Mouse (Mus musculus): ENCODE results near the gene Nfkbie. TPM values are rescaled to one million over a fixed set of nuclear protein-coding genes. Genes with fewer than 3 reads are reported as not detected.

Nfkbie gene
- polyA plus RNA-seq, 1 experiment from 2014 or later, result 4.0 TPM

- DNase-seq (ENCODE audit: low spot score), result no peak
- Histone ChIP-seq H3K4me1 (replicated peaks; ENCODE audit: control insufficient read depth, insufficient read depth, low read length) (peaks cover 61% of the 10 kb centered on the region), H3K9me3 (ENCODE audit: control insufficient read depth, low read length) (no peaks in the 10 kb centered on the region), H3K27ac (ENCODE audit: low read depth) (0 out of 2 replicates have a peak overlapping the region, but pooled peaks have one; percentile 22), H3K4me3 (ENCODE audit: low read depth, low read length) (peak overlapping the region; percentile 51), H3K27me3 (replicated peaks; ENCODE audit: control insufficient read depth, insufficient read depth, low read length) (peaks cover 6% of the 10 kb centered on the region; the same call in 1 of the 2 replicates), H3K4me2 (ENCODE audit: low read length) (peak overlapping the region; percentile 96), H3K36me3 (ENCODE audit: control insufficient read depth, insufficient read depth, low read length) (no peaks in the 10 kb centered on the region), H3K9ac (ENCODE audit: low read length) (peak overlapping the region; percentile 59)
- WGBS, result 8% methylated on average over 23 of the region's 23 CpGs
- peak; percentile 10; the same call in 1 of the 2 replicates for ATAC-seq (replicated peaks; ENCODE audit: low FRiP score, low TSS enrichment, low read depth)
These were observed 40.4 kb downstream of the Nfkbie start for GRCm38 (mm10) chr17:45595736-45596390.

- Histone ChIP-seq H3K4me3 (ENCODE audit: low read depth, low read length) (no peak overlapping the region), H3K9ac (ENCODE audit: low read length) (no peak overlapping the region), H3K27ac (ENCODE audit: low read depth) (0 out of 2 replicates have a peak overlapping the region, but pooled peaks have one; percentile 16), H3K27me3 (replicated peaks; ENCODE audit: control insufficient read depth, insufficient read depth, low read length) (peaks cover 6% of the 10 kb centered on the region; the same call in 1 of the 2 replicates), H3K9me3 (ENCODE audit: control insufficient read depth, low read length) (no peaks in the 10 kb centered on the region), H3K4me2 (ENCODE audit: low read length) (no peak overlapping the region), H3K36me3 (ENCODE audit: control insufficient read depth, insufficient read depth, low read length) (no peaks in the 10 kb centered on the region), H3K4me1 (replicated peaks; ENCODE audit: control insufficient read depth, insufficient read depth, low read length) (peaks cover 70% of the 10 kb centered on the region)
- ATAC-seq (replicated peaks; ENCODE audit: low FRiP score, low TSS enrichment, low read depth) (0 out of 2 replicates have a peak, but pooled peaks have one; percentile 33), DNase-seq (ENCODE audit: low spot score) (peak; percentile 80)
- WGBS, result 46% methylated on average over 11 of the region's 11 CpGs
These were observed 41.3 kb downstream of the Nfkbie start for GRCm38 (mm10) chr17:45596631-45597396.

GRCm38 (mm10) chr17:45597787-45598186, 42.3 kb downstream of the Nfkbie start:
- Histone ChIP-seq H3K9me3 (ENCODE audit: control insufficient read depth, low read length) (no peaks in the 10 kb centered on the region), H3K4me1 (replicated peaks; ENCODE audit: control insufficient read depth, insufficient read depth, low read length) (peaks cover 67% of the 10 kb centered on the region)

GRCm38 (mm10) chr17:45598376-45598775, 42.9 kb downstream of the Nfkbie start:
- WGBS, result 87% methylated on average over 2 of the region's 2 CpGs
- peaks cover 61% of the 10 kb centered on the region for H3K4me1 ChIP-seq (replicated peaks; ENCODE audit: control insufficient read depth, insufficient read depth, low read length)
- H3K4me3 ChIP-seq (ENCODE audit: low read depth, low read length), result no peak overlapping the region
- H3K4me2 ChIP-seq (ENCODE audit: low read length), result no peak overlapping the region
- no peaks in the 10 kb centered on the region for H3K36me3 ChIP-seq (ENCODE audit: control insufficient read depth, insufficient read depth, low read length)
- DNase-seq (ENCODE audit: low spot score) (no peak), ATAC-seq (replicated peaks; ENCODE audit: low FRiP score, low TSS enrichment, low read depth) (no peak)
- H3K9me3 ChIP-seq (ENCODE audit: control insufficient read depth, low read length), result no peaks in the 10 kb centered on the region
- H3K27ac ChIP-seq (ENCODE audit: low read depth), result no peak overlapping the region
- H3K27me3 ChIP-seq (replicated peaks; ENCODE audit: control insufficient read depth, insufficient read depth, low read length), result peaks cover 6% of the 10 kb centered on the region; the same call in 1 of the 2 replicates
- no peak overlapping the region for H3K9ac ChIP-seq (ENCODE audit: low read length)

More at GRCm38 (mm10) chr17:45597787-45598186, 42.3 kb downstream of the Nfkbie start:
- no peak overlapping the region for H3K9ac ChIP-seq (ENCODE audit: low read length)
- no peak overlapping the region for H3K4me3 ChIP-seq (ENCODE audit: low read depth, low read length)
- H3K4me2 ChIP-seq (ENCODE audit: low read length), result no peak overlapping the region
- no peak for ATAC-seq (replicated peaks; ENCODE audit: low FRiP score, low TSS enrichment, low read depth)
- no peak overlapping the region for H3K27ac ChIP-seq (ENCODE audit: low read depth)
- H3K27me3 ChIP-seq (replicated peaks; ENCODE audit: control insufficient read depth, insufficient read depth, low read length), result peaks cover 6% of the 10 kb centered on the region; the same call in 1 of the 2 replicates
- DNase-seq (ENCODE audit: low spot score), result no peak
- H3K36me3 ChIP-seq (ENCODE audit: control insufficient read depth, insufficient read depth, low read length), result no peaks in the 10 kb centered on the region
- WGBS, result 34% methylated on average over 3 of the region's 3 CpGs

- Histone ChIP-seq H3K4me1 (replicated peaks; ENCODE audit: control insufficient read depth, insufficient read depth, low read length) (peaks cover 56% of the 10 kb centered on the region), H3K27me3 (replicated peaks; ENCODE audit: control insufficient read depth, insufficient read depth, low read length) (peaks cover 6% of the 10 kb centered on the region; the same call in 1 of the 2 replicates), H3K36me3 (ENCODE audit: control insufficient read depth, insufficient read depth, low read length) (no peaks in the 10 kb centered on the region), H3K4me3 (ENCODE audit: low read depth, low read length) (no peak overlapping the region; the same call in 1 of the 2 replicates), H3K9me3 (ENCODE audit: control insufficient read depth, low read length) (no peaks in the 10 kb centered on the region), H3K4me2 (ENCODE audit: low read length) (peak overlapping the region; percentile 61), H3K9ac (ENCODE audit: low read length) (no peak overlapping the region), H3K27ac (ENCODE audit: low read depth) (no peak overlapping the region; the same call in 1 of the 2 replicates)
- no peak for DNase-seq (ENCODE audit: low spot score)
- 35% methylated on average over 3 of the region's 3 CpGs for WGBS
- 0 out of 2 replicates have a peak, but pooled peaks have one; percentile 13 for ATAC-seq (replicated peaks; ENCODE audit: low FRiP score, low TSS enrichment, low read depth)
These were observed 43.4 kb downstream of the Nfkbie start for GRCm38 (mm10) chr17:45598891-45599290.

- 19% methylated on average over 32 of the region's 32 CpGs for WGBS
- no peaks in the 10 kb centered on the region for H3K36me3 ChIP-seq (ENCODE audit: control insufficient read depth, insufficient read depth, low read length)
These were observed 44.1 kb downstream of the Nfkbie start, which contains the start of gene Slc29a1 for GRCm38 (mm10) chr17:45599446-45600242. Gene Slc29a1, minus strand, starts transcription at chr17:45599606.

GRCm38 (mm10) chr17:45600267-45600666, 44.8 kb downstream of the Nfkbie start:
- no peak overlapping the region for H3K27ac ChIP-seq (ENCODE audit: low read depth)
- 71% methylated on average over 8 of the region's 8 CpGs for WGBS
- H3K4me2 ChIP-seq (ENCODE audit: low read length), result no peak overlapping the region

More at GRCm38 (mm10) chr17:45599446-45600242, 44.1 kb downstream of the Nfkbie start, which contains the start of gene Slc29a1:
- peaks cover 4% of the 10 kb centered on the region; the same call in 1 of the 2 replicates for H3K27me3 ChIP-seq (replicated peaks; ENCODE audit: control insufficient read depth, insufficient read depth, low read length)
- DNase-seq (ENCODE audit: low spot score) (peak; percentile 77), ATAC-seq (replicated peaks; ENCODE audit: low FRiP score, low TSS enrichment, low read depth) (peak; percentile 56)
- no peaks in the 10 kb centered on the region for H3K9me3 ChIP-seq (ENCODE audit: control insufficient read depth, low read length)
- H3K4me3 ChIP-seq (ENCODE audit: low read depth, low read length), result peak within 1 kb of the TSS; percentile 23
- peaks cover 48% of the 10 kb centered on the region for H3K4me1 ChIP-seq (replicated peaks; ENCODE audit: control insufficient read depth, insufficient read depth, low read length)
- H3K4me2 ChIP-seq (ENCODE audit: low read length), result peak within 1 kb of the TSS; percentile 61
- no peak within 1 kb of the TSS; the same call in 1 of the 2 replicates for H3K27ac ChIP-seq (ENCODE audit: low read depth)
- peak within 1 kb of the TSS; percentile 29; the same call in 1 of the 2 replicates for H3K9ac ChIP-seq (ENCODE audit: low read length)

GRCm38 (mm10) chr17:45601325-45601724, 45.8 kb downstream of the Nfkbie start:
- Histone ChIP-seq H3K27me3 (replicated peaks; ENCODE audit: control insufficient read depth, insufficient read depth, low read length) (peaks cover 4% of the 10 kb centered on the region; the same call in 1 of the 2 replicates), H3K4me2 (ENCODE audit: low read length) (peak overlapping the region; percentile 3; the same call in 1 of the 2 replicates), H3K9me3 (ENCODE audit: control insufficient read depth, low read length) (no peaks in the 10 kb centered on the region), H3K36me3 (ENCODE audit: control insufficient read depth, insufficient read depth, low read length) (no peaks in the 10 kb centered on the region), H3K4me3 (ENCODE audit: low read depth, low read length) (no peak overlapping the region), H3K9ac (ENCODE audit: low read length) (no peak overlapping the region), H3K27ac (ENCODE audit: low read depth) (no peak overlapping the region), H3K4me1 (replicated peaks; ENCODE audit: control insufficient read depth, insufficient read depth, low read length) (peaks cover 34% of the 10 kb centered on the region)
- peak; percentile 56 for DNase-seq (ENCODE audit: low spot score)
- no peak for ATAC-seq (replicated peaks; ENCODE audit: low FRiP score, low TSS enrichment, low read depth)
- WGBS, result 17% methylated on average over 22 of the region's 22 CpGs

More at GRCm38 (mm10) chr17:45600267-45600666, 44.8 kb downstream of the Nfkbie start:
- no peaks in the 10 kb centered on the region for H3K36me3 ChIP-seq (ENCODE audit: control insufficient read depth, insufficient read depth, low read length)
- H3K4me1 ChIP-seq (replicated peaks; ENCODE audit: control insufficient read depth, insufficient read depth, low read length), result peaks cover 42% of the 10 kb centered on the region
- H3K9me3 ChIP-seq (ENCODE audit: control insufficient read depth, low read length), result no peaks in the 10 kb centered on the region
- peaks cover 4% of the 10 kb centered on the region; the same call in 1 of the 2 replicates for H3K27me3 ChIP-seq (replicated peaks; ENCODE audit: control insufficient read depth, insufficient read depth, low read length)
- no peak overlapping the region for H3K4me3 ChIP-seq (ENCODE audit: low read depth, low read length)
- DNase-seq (ENCODE audit: low spot score) (no peak), ATAC-seq (replicated peaks; ENCODE audit: low FRiP score, low TSS enrichment, low read depth) (no peak)
- H3K9ac ChIP-seq (ENCODE audit: low read length), result no peak overlapping the region

Data from intestine, embryonic 14.5 days (tissue).